Mouse (Mus musculus) heart, adult 2 months (tissue): ENCODE data around the gene Abhd2. TPM values are rescaled to one million over a fixed set of nuclear protein-coding genes. Genes with fewer than 3 reads are reported as not detected.

Experiments
- DNase-seq, 2 experiments: peaks; one replicate each; pipeline ENCODE4 v3.0.0; 2021
- H3K27ac ChIP-seq: fragments of 200-600 bp; 2 replicates; pipeline ENCODE4 v1.8.1; 2022
- H3K27me3 ChIP-seq: fragments of 200-500 bp; 2 replicates; pipeline ENCODE4 v1.6.1; 2012; ENCODE audit warnings: mild to moderate bottlenecking, low read length, inconsistent platforms, mixed read lengths; ENCODE audit not compliant: control insufficient read depth, insufficient read depth
- H3K36me3 ChIP-seq: fragments of 200-500 bp; 2 replicates; pipeline ENCODE4 v1.6.1; 2012; ENCODE audit warnings: low read length, inconsistent platforms; ENCODE audit not compliant: control insufficient read depth, insufficient read depth
- H3K4me1 ChIP-seq: fragments of 200-500 bp; 2 replicates; pipeline ENCODE4 v1.6.1; 2011; ENCODE audit warnings: low read length; ENCODE audit not compliant: control insufficient read depth, insufficient read depth
- H3K4me3 ChIP-seq: fragments of 200-600 bp; 2 replicates; pipeline ENCODE4 v1.8.1; 2022
- H3K79me2 ChIP-seq: fragments of 200-500 bp; replicated peaks from 2 replicates; pipeline ENCODE4 v1.6.1; 2012; ENCODE audit warnings: mild to moderate bottlenecking, inconsistent platforms, low read length, moderate library complexity, mixed read lengths; ENCODE audit not compliant: control insufficient read depth, insufficient read depth
- H3K9ac ChIP-seq: fragments of 200-500 bp; 2 replicates; pipeline ENCODE4 v1.6.1; 2012; ENCODE audit warnings: low read depth, mild to moderate bottlenecking, control low read depth, inconsistent platforms, low read length, mixed read lengths
- CTCF ChIP-seq: fragments of 200-600 bp; IDR thresholded peaks from 2 replicates; pipeline ENCODE4 v1.8.1; 2022; ENCODE audit warnings: antibody characterized with exemption, mild to moderate bottlenecking, moderate library complexity
- EP300 ChIP-seq: fragments of 200-500 bp; IDR thresholded peaks from 2 replicates; pipeline ENCODE4 v1.6.1; 2011; ENCODE audit warnings: low read depth, low read length, control low read depth; ENCODE audit not compliant: insufficient read depth
- POLR2A ChIP-seq: fragments of 200-500 bp; IDR thresholded peaks from 2 replicates; pipeline ENCODE4 v1.6.1; 2011; ENCODE audit warnings: mild to moderate bottlenecking, low read depth, low read length, control low read depth; ENCODE audit not compliant: insufficient read depth
- WGBS: fragments of 180-500 bp; shearing (Covaris S2); methylation state at CpG from one replicate; pipeline ENCODE4 v1.1.7; 2018; 5-methylcytosine and 5-hydroxymethylcytosine counted together
- intact Hi-C: fragments of 180-260 bp; cut with DNase I; formaldehyde crosslinking; loops from one replicate; pipeline ENCODE4 v1.15.1; 2025
- long read RNA-seq: library from polyadenylated mRNA; stranded (forward); transcript quantifications from one replicate; pipeline ENCODE4 v2.0.0, GENCODE M21; 2021
- polyA plus RNA-seq: library from polyadenylated mRNA; depleted of rRNA; stranded (reverse); fragments of >200 nt; gene quantifications from 2 replicates; pipeline ENCODE4 v1.2.3, GENCODE M21; 2012; rRNA removed
- total RNA-seq, 2 experiments: library from RNA; stranded (reverse); gene quantifications; 2 replicates each; pipeline ENCODE4 v1.2.3; 2021

Gene Abhd2
- 10 to 100 TPM; 33.8 to 36.3 TPM for total RNA-seq
- 8.4 and 15.8 TPM in 2 replicates for polyA plus RNA-seq
- long read RNA-seq, full-length matches to known transcripts: 1 of 3 reads
- long read RNA-seq, partial matches to known transcripts: 1 of 3 reads
- long read RNA-seq, other reads (novel, unspliced or antisense): 1 of 3 reads

DNA sequence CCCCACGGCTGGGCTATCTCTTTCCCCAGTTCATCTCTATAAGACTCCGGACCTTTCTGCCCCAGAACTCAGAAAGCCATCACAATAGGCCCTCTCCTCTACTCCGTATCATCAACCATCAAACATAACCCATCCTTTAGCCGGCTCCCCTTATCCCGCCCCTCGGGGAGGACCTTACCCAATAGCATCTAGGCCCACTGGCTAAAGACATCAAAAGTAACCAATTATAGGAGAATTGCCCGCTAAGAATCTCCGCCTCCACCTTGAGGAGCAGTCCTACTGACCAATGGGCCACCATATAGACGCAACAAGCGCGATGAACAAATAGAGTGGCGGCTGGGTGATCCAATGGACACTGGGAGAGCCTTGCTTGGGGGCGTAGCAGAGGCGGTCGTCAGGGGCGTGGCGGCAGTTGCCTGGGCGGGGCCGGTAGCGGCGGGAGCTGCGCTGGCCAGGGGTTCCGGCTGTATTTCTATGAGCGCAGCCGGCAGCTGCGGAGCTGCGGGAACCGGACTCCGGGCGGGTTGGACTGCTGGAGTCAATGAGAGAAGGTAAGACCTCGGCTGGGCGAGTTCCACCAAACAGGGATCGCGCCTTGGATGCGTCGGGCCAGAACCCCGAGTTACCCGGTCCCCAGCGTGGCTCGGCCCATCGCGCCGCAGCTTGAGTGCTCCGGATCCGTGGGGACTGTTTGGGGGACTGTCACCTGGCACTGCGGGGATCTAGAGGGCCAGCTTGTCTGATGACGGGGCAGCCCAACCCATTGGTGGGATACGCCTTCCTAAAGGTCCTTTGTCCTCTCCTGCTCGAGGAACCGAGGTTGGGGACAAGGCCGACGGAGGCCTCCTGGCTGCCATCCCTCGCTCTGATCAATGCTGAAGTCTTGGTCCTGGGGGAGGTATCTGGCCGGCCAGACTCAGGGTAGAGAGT, at the start of gene Abhd2:
Abhd2 (plus strand) TSS at position 411 of the 930 bp plus-strand sequence.
- peaks cover 2% of the 10 kb centered on the region for H3K36me3 ChIP-seq
- TF ChIP-seq CTCF: no peak
- TF ChIP-seq EP300: 0 out of 2 replicates have a peak, but pooled peaks have one; percentile 15
- TF ChIP-seq POLR2A: peak; percentile 79
- H3K79me2 ChIP-seq: no peaks in the 10 kb centered on the region
- H3K27me3 ChIP-seq: no peaks in the 10 kb centered on the region
- peak within 1 kb of the TSS; percentile 77 for H3K9ac ChIP-seq
- peaks cover 10% of the 10 kb centered on the region for H3K4me1 ChIP-seq
- intact Hi-C loops: loop anchor here (10.0 kb wide), 1 partner anchor 192 kb away; the partner anchor contains the start of gene Polg
- DNase-seq: peak; percentile 100
- peak within 1 kb of the TSS; percentile 92 for H3K27ac ChIP-seq
- 2% methylated on average over 54 of the region's 54 CpGs for WGBS
- peak within 1 kb of the TSS; percentile 94 for H3K4me3 ChIP-seq

DNA sequence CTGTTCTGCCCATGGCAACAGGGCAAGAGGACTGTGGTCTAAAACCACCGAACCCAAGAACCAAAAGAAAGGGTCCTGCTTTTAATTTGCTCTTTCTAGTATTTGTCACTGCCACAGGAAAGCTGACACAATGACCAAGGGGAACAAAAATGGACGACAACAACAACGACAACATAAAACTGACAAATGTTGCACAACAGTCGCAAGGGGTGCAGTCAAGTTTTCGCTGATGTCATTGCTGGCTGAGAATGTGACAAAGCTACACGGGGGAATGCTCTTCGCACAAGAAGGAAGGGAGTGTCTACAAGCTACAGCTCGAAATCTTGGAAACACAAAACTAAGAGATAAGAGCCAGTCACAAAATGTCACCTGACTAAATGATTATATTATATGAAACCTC, 47.5 kb upstream of the Abhd2 start:
- WGBS: 45% methylated on average over 8 of the region's 8 CpGs
- peaks cover 2% of the 10 kb centered on the region for H3K4me1 ChIP-seq
- TF ChIP-seq POLR2A (no peak), EP300 (no peak), CTCF (no peak)
- no peak overlapping the region for H3K9ac ChIP-seq
- H3K36me3 ChIP-seq: no peaks in the 10 kb centered on the region
- no peak overlapping the region for H3K27ac ChIP-seq
- no peaks in the 10 kb centered on the region for H3K27me3 ChIP-seq
- H3K79me2 ChIP-seq: no peaks in the 10 kb centered on the region
- DNase-seq: no peak
- no peak overlapping the region for H3K4me3 ChIP-seq
- intact Hi-C loops: no loop called here

DNA sequence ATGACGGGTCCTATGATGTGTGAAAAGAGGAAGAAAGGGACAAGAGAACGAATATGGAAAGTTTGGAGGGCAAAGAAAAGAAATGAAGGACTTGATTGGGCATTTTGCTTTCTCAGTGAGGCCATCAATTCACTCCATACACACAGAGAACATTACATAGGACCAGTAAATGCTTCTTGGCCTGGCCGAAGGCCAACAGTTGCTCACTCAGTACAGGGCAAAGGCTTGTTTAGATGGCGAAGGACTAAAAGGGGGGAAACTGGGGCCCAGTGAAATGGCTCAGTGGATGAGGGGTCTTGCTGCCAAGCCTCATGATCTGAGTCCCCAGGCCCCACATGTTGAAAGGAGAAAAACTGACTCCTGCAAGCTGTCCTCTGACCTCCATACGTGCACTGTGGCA, 46.8 kb upstream of the Abhd2 start:
- Histone ChIP-seq H3K79me2 (no peaks in the 10 kb centered on the region), H3K4me1 (peaks cover 2% of the 10 kb centered on the region), H3K27ac (no peak overlapping the region), H3K4me3 (no peak overlapping the region), H3K9ac (no peak overlapping the region), H3K36me3 (no peaks in the 10 kb centered on the region), H3K27me3 (no peaks in the 10 kb centered on the region)
- no peak for DNase-seq
- 82% methylated on average over 5 of the region's 5 CpGs for WGBS
- no peak for TF ChIP-seq EP300
- no peak for TF ChIP-seq CTCF
- TF ChIP-seq POLR2A: no peak
- intact Hi-C loops: no loop called here

DNA sequence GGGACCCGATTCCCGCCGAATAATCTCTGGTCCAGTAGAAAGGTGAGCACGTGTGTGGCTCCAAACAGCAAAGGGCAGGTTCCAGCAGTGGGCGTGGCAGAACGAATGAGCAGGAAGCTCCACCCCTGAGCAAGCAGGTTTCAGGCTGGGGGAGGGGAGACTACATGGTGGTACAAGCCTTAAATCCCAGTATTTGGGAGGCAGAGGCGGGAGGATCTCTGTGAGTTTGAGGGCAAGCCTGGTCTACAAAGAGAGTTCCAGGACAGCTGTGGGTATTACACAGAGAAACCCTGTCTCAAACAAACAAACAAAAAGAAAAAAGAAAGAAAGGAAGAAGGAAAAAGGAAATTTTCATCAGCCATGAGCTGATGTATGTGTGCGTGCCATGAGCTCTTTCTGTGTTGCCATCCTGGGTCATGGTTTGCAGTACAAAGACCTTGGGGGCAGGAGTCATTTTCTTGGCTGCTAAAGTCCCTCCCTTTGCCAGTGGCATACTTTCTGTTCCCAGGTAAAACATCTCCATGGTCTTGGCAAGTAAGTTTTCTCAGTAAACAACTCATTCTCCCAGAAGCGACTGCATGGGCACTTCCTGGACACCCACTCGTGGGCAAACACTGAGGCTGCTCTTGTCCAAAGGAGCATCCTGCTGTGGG, 46.0 kb upstream of the Abhd2 start:
- TF ChIP-seq POLR2A (no peak), CTCF (no peak), EP300 (no peak)
- H3K79me2 ChIP-seq: no peaks in the 10 kb centered on the region
- intact Hi-C loops: no loop called here
- no peaks in the 10 kb centered on the region for H3K27me3 ChIP-seq
- 85% methylated on average over 6 of the region's 10 CpGs for whole genome bisulfite sequencing
- no peak overlapping the region for H3K9ac ChIP-seq
- H3K4me3 ChIP-seq: no peak overlapping the region
- H3K36me3 ChIP-seq: no peaks in the 10 kb centered on the region
- DNase-seq: no peak
- peaks cover 2% of the 10 kb centered on the region for H3K4me1 ChIP-seq
- no peak overlapping the region for H3K27ac ChIP-seq

DNA sequence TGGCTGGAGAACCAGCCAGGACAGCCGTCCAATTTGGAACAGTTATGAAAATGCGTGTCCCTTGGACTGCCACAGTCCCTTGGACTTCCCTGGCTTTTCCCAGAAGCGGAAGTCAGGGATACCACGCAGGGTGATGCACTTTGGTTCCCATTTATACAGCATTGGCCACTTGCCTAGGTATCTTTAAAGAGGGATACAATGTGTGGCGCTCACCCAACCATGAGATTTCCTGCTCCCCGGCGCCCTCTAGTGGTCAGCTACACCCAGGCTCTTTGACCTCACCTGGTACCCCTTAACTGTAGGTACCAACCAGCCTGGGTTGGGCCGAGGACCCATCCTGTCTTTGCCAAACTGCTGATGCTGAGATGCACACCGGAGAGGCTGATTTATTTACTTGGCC, 44.5 kb upstream of the Abhd2 start:
- H3K4me1 ChIP-seq: peaks cover 2% of the 10 kb centered on the region
- peak; percentile 82 to 91 for DNase-seq
- intact Hi-C loops: loop anchor here (1.0 kb wide), 2 partner anchors 87 to 304 kb away; no protein-coding TSS in a partner anchor
- no peak overlapping the region for H3K4me3 ChIP-seq
- WGBS: 8% methylated on average over 9 of the region's 9 CpGs
- no peaks in the 10 kb centered on the region for H3K36me3 ChIP-seq
- H3K9ac ChIP-seq: no peak overlapping the region
- TF ChIP-seq EP300 (peak; percentile 66), POLR2A (no peak), CTCF (peak; percentile 99; the same call in 1 of the 2 replicates)
- H3K27me3 ChIP-seq: no peaks in the 10 kb centered on the region
- H3K79me2 ChIP-seq: no peaks in the 10 kb centered on the region
- no peak overlapping the region for H3K27ac ChIP-seq

DNA sequence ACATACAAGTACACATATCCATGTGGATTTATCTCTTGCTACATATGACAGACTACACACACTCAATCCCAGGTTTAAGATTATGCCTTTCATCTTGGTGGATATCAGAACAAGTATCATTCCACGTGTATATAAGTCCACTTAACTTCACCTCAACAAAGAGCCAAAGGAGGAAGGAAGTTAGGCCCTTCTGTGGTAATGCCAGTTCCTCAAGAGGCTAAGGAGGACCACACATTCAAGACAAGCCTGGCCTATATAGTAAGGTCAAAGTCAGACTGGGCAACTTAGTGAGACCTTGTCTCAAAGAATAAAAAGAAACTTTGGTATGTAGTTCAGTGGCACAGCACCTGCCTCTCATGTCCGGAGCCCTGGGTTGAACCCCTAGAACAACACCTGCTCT, 41.4 kb upstream of the Abhd2 start:
- no peaks in the 10 kb centered on the region for H3K36me3 ChIP-seq

More for the DNA sequence above, 41.4 kb upstream of the Abhd2 start:
- Histone ChIP-seq H3K9ac (no peak overlapping the region), H3K4me1 (peaks cover 2% of the 10 kb centered on the region), H3K27me3 (no peaks in the 10 kb centered on the region), H3K4me3 (no peak overlapping the region), H3K79me2 (no peaks in the 10 kb centered on the region), H3K27ac (no peak overlapping the region)
- no peak for DNase-seq
- intact Hi-C loops: no loop called here
- TF ChIP-seq CTCF (no peak), POLR2A (no peak), EP300 (no peak)
- 62% methylated on average over 2 of the region's 2 CpGs for WGBS
